Mouse (Mus musculus) heart, embryonic 11.5 days (tissue): Measurements from ENCODE around the gene Dnajc19. TPM values are rescaled to one million over a fixed set of nuclear protein-coding genes. Genes with fewer than 3 reads are reported as not detected.
"Not testable (repeated sequence)": the region's sequence is repeated elsewhere in the genome, so short reads cannot be mapped to it uniquely, and the experiment has no call there.

ENCODE experiments used
- ATAC-seq: fragments of 200-750 bp; cut with Nextera tagmentation; replicated peaks from 2 replicates; pipeline ENCODE4 v1.8.0; 2017; ENCODE audit warnings: moderate library complexity; ENCODE audit not compliant: insufficient number of reproducible peaks, low FRiP score, low TSS enrichment
- H3K27ac ChIP-seq: fragments of 300-500 bp; sonication (generic); 2 replicates; pipeline ENCODE4 v1.5.1; 2014; ENCODE audit warnings: mild to moderate bottlenecking, low read depth, low read length
- H3K27me3 ChIP-seq: fragments of 300-500 bp; sonication (generic); 2 replicates; pipeline ENCODE4 v1.6.1; 2014; ENCODE audit warnings: mild to moderate bottlenecking, low read length, mixed read lengths; ENCODE audit not compliant: control insufficient read depth, insufficient read depth
- H3K36me3 ChIP-seq: fragments of 300-500 bp; sonication (generic); 2 replicates; pipeline ENCODE4 v1.6.1; 2014; ENCODE audit warnings: mild to moderate bottlenecking, low read length, moderate library complexity, mixed read lengths; ENCODE audit not compliant: control insufficient read depth, insufficient read depth
- H3K4me1 ChIP-seq: fragments of 300-500 bp; sonication (generic); 2 replicates; pipeline ENCODE4 v1.6.1; 2014; ENCODE audit warnings: low read length; ENCODE audit not compliant: control insufficient read depth, insufficient read depth
- H3K4me2 ChIP-seq: fragments of 300-500 bp; sonication (generic); 2 replicates; pipeline ENCODE4 v1.6.1; 2014; ENCODE audit warnings: mild to moderate bottlenecking, moderate library complexity
- H3K4me3 ChIP-seq: fragments of 300-500 bp; sonication (generic); 2 replicates; pipeline ENCODE4 v1.5.1; 2014; ENCODE audit warnings: low read depth, low read length
- H3K9ac ChIP-seq: fragments of 300-500 bp; sonication (generic); 2 replicates; pipeline ENCODE4 v1.6.1; 2014; ENCODE audit warnings: mild to moderate bottlenecking, low read depth, low read length, moderate library complexity
- H3K9me3 ChIP-seq: fragments of 300-500 bp; sonication (generic); replicated peaks from 2 replicates; pipeline ENCODE4 v1.6.1; 2016; ENCODE audit warnings: low read length; ENCODE audit not compliant: control insufficient read depth
- WGBS: fragments of 180-500 bp; shearing (Covaris S2); extraction: QIAGEN DNeasy Blood & Tissue Kit; methylation state at CpG from one replicate; pipeline ENCODE4 v1.1.7; 2014; ENCODE audit not compliant: insufficient replicate concordance; 5-methylcytosine and 5-hydroxymethylcytosine counted together
- polyA plus RNA-seq: library from polyadenylated mRNA; unstranded; fragments of >200 nt; fragmentation: Nextera tagmentation; extraction: Ambion mirVana; gene quantifications from 2 replicates; pipeline ENCODE4 v1.2.1, GENCODE M21; 2014

Dnajc19 gene
- polyA plus RNA-seq, 1 experiment from 2014 or later, result 146 TPM

GRCm38 (mm10) chr3:34106421-34106820, 25.3 kb upstream of the Dnajc19 start:
- no peak for ATAC-seq
- Histone ChIP-seq H3K9me3 (no peaks in the 10 kb centered on the region), H3K36me3 (no peaks in the 10 kb centered on the region), H3K27ac (no peak overlapping the region), H3K27me3 (peaks cover 2% of the 10 kb centered on the region; the same call in 1 of the 2 replicates), H3K4me3 (no peak overlapping the region), H3K4me2 (0 out of 2 replicates have a peak overlapping the region, but pooled peaks have one; percentile 33), H3K4me1 (no peaks in the 10 kb centered on the region), H3K9ac (no peak overlapping the region)
- WGBS, result 14% methylated on average over 9 of the region's 9 CpGs

GRCm38 (mm10) chr3:34103902-34104672, 23.0 kb upstream of the Dnajc19 start:
- 43% methylated on average over 7 of the region's 7 CpGs for WGBS
- H3K4me3 ChIP-seq, result no peak overlapping the region
- peaks cover 2% of the 10 kb centered on the region; the same call in 1 of the 2 replicates for H3K27me3 ChIP-seq
- H3K9me3 ChIP-seq, result no peaks in the 10 kb centered on the region
- no peak overlapping the region for H3K27ac ChIP-seq
- H3K36me3 ChIP-seq, result no peaks in the 10 kb centered on the region
- H3K4me1 ChIP-seq, result no peaks in the 10 kb centered on the region
- ATAC-seq, result no peak
- no peak overlapping the region for H3K4me2 ChIP-seq
- no peak overlapping the region for H3K9ac ChIP-seq

DNA sequence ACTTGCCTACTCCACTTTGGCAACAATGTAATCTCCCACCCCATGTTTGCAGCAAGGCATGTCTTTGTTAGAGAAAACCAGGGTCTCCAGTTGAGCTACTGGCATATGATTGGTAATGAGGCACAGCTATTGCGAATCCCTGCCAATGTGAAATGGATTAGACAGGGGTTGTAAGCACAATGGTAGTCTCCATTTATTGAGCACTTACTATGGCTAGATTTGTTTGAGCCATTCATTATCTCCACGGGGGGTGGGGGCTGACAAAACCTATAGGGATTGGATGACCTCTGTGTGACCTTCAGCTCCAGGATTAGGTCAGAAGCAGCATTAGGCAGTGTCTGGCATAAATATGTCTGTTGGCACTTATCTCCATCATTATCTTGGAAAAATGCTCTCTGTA, 21.8 kb upstream of the Dnajc19 start:
- Histone ChIP-seq H3K27me3 (peaks cover 2% of the 10 kb centered on the region; the same call in 1 of the 2 replicates), H3K4me3 (no peak overlapping the region), H3K9ac (no peak overlapping the region), H3K4me1 (no peaks in the 10 kb centered on the region), H3K36me3 (no peaks in the 10 kb centered on the region), H3K27ac (no peak overlapping the region), H3K4me2 (no peak overlapping the region), H3K9me3 (no peaks in the 10 kb centered on the region)
- ATAC-seq, result no peak
- 55% methylated on average over 2 of the region's 2 CpGs for WGBS

- Histone ChIP-seq H3K4me2 (no peak overlapping the region), H3K27me3 (no peaks in the 10 kb centered on the region), H3K4me1 (peaks cover 5% of the 10 kb centered on the region; the same call in 1 of the 2 replicates), H3K36me3 (0 out of 2 replicates have a peak, but pooled peaks cover under 1% of the 10 kb centered on the region), H3K27ac (no peak overlapping the region), H3K9ac (no peak overlapping the region), H3K9me3 (no peaks in the 10 kb centered on the region), H3K4me3 (no peak overlapping the region)
- no peak for ATAC-seq
- WGBS, result 69% methylated on average over 5 of the region's 5 CpGs
These were observed 2.5 kb upstream of the Dnajc19 start for GRCm38 (mm10) chr3:34083655-34084054.

DNA sequence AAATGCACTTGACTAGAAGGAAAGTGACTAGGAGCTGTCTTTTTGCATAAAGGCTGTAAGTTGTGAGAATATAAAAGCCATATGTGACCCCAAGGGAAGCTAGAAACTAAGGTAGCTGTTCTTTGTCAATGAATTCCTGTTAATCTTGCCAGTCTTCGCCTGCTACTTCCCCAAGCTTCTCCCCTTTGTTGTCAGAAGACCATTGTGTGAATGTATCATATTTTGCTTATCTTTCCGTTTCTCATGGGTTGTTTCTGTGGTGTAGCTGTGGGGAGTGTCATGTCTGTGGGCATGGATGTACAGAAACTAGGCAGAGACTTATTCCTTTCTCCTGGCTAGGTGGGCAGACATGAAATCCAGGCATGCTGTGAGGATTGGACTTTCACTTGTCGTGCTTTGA, 808 bp upstream of the Dnajc19 start:
- peak overlapping the region; percentile 83; the same call in 1 of the 2 replicates for H3K4me3 ChIP-seq
- H3K27ac ChIP-seq, result no peak overlapping the region
- H3K4me2 ChIP-seq, result peak overlapping the region; percentile 70
- H3K36me3 ChIP-seq, result peaks cover 4% of the 10 kb centered on the region; the same call in 1 of the 2 replicates
- no peaks in the 10 kb centered on the region for H3K27me3 ChIP-seq
- 84% methylated on average over 3 of the region's 3 CpGs for WGBS
- H3K9me3 ChIP-seq, result no peaks in the 10 kb centered on the region
- no peak overlapping the region for H3K9ac ChIP-seq
- H3K4me1 ChIP-seq, result peaks cover 5% of the 10 kb centered on the region; the same call in 1 of the 2 replicates
- ATAC-seq, result no peak

DNA sequence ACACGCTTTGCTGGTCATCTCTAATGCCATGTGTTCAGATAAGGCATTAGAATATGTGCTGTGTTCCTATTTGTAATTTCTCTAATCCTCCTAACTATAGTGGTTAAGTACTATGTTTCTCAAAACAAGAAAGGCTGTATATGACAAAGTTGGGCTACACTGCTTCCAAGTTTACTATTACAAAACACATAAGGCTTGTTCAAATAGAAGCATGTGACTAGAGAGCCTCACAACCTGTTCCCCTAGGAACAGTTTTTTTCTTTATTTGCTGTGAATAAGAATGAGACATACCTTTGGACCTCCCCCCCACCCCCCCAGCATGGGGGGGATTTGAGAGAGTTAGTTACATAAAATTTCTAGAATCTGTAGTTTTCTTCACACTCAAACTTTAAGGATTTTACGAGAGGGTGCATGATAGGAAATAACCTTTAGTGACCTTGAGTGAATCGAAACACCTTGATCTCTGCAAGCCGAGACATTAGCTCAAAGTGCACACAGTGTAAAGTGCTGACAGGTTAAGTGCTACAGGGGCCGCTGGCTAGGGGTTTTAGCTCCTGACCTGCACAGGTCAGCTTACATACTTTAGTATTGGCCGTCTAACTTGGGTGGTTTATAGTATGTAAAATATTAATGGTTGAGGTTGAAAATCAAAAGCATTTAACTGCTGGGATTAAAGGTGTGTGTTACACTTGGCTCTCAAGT, 4.9 kb downstream of the Dnajc19 start:
- H3K27ac ChIP-seq, result no peak overlapping the region
- no peaks in the 10 kb centered on the region for H3K27me3 ChIP-seq
- ATAC-seq, result no peak
- no peaks in the 10 kb centered on the region for H3K9me3 ChIP-seq
- H3K4me2 ChIP-seq, result no peak overlapping the region
- H3K9ac ChIP-seq, result no peak overlapping the region
- 51% methylated on average over 6 of the region's 6 CpGs for WGBS
- H3K4me1 ChIP-seq, result peaks cover 3% of the 10 kb centered on the region; the same call in 1 of the 2 replicates
- H3K36me3 ChIP-seq, result peaks cover 6% of the 10 kb centered on the region; the same call in 1 of the 2 replicates
- no peak overlapping the region for H3K4me3 ChIP-seq

- H3K4me1 ChIP-seq, result no peaks in the 10 kb centered on the region
- H3K36me3 ChIP-seq, result peaks cover 5% of the 10 kb centered on the region; the same call in 1 of the 2 replicates
- H3K9me3 ChIP-seq, result no peaks in the 10 kb centered on the region
- no peak overlapping the region for H3K4me3 ChIP-seq
- ATAC-seq, result no peak
- WGBS, result 93% methylated on average over 6 of the region's 6 CpGs
- no peak overlapping the region for H3K9ac ChIP-seq
- no peak overlapping the region for H3K4me2 ChIP-seq
- H3K27ac ChIP-seq, result no peak overlapping the region
- no peaks in the 10 kb centered on the region for H3K27me3 ChIP-seq
These were observed 8.4 kb downstream of the Dnajc19 start for GRCm38 (mm10) chr3:34072726-34073125.

DNA sequence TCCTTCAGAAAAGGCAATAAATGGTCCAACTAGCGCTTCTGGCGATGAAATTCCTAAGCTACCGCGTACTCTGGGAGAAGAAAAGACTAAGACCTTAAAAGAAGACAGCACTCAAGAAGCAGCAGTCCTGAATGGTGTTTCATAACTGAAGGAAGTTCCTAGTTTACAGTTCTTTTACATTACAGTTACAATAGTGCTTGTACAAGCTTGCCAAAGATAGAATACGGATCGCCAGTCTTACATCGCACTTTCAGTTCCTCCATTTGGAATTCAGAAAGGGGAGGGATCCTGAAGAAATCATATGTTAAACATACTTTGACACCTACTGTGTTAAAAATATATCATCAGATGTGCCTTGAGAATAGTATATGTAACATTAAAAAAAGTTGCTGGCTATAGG, 12.2 kb downstream of the Dnajc19 start:
- not testable (repeated sequence) for H3K36me3 ChIP-seq, H3K9me3 ChIP-seq
- WGBS, result 93% methylated on average over 7 of the region's 7 CpGs

More for the DNA sequence above, 12.2 kb downstream of the Dnajc19 start:
- H3K4me3 ChIP-seq, H3K4me1 ChIP-seq, ATAC-seq, H3K27me3 ChIP-seq, H3K4me2 ChIP-seq, H3K9ac ChIP-seq, H3K27ac ChIP-seq: not testable (repeated sequence)
